Mouse (Mus musculus): ENCODE data around the gene Fzd2.

DNA sequence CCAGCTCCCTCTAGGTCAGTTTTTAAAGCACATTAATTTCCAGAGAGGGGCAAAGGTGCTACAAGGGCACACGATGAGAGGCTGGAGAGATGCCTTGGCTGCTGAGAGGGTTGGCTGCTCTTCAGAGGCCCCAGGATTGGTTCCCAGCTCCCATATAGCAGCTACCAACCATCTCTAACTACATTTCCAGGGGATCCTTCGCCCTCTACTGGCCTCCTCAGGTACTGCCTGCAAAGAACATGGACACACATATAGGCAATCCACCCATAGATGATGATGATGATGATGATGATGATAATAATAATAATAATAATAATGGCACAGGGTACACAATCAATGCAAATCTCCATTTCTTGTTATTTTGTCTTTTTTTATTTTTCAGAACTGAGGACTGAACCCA is 15.3 kb downstream of the Fzd2 start:
- TF ChIP-seq CTCF (IDR thresholded peaks at IDR 0.05; ENCODE audit: low read depth, low read length): peak; percentile 50
- TF ChIP-seq GATA1 (IDR thresholded peaks at IDR 0.05; ENCODE audit: borderline replicate concordance, low read length): no peak
- no peak for TF ChIP-seq POLR2AphosphoS5 (IDR thresholded peaks at IDR 0.05; ENCODE audit: insufficient replicate concordance, low read depth, low read length)

All from G1E (cell line).